Mouse (Mus musculus): ENCODE data around the gene Sfxn5. TPM values are rescaled to one million over a fixed set of nuclear protein-coding genes. Genes with fewer than 3 reads are reported as not detected.

Gene Sfxn5
- polyA plus RNA-seq, 1 experiment = 0.33 TPM

DNA sequence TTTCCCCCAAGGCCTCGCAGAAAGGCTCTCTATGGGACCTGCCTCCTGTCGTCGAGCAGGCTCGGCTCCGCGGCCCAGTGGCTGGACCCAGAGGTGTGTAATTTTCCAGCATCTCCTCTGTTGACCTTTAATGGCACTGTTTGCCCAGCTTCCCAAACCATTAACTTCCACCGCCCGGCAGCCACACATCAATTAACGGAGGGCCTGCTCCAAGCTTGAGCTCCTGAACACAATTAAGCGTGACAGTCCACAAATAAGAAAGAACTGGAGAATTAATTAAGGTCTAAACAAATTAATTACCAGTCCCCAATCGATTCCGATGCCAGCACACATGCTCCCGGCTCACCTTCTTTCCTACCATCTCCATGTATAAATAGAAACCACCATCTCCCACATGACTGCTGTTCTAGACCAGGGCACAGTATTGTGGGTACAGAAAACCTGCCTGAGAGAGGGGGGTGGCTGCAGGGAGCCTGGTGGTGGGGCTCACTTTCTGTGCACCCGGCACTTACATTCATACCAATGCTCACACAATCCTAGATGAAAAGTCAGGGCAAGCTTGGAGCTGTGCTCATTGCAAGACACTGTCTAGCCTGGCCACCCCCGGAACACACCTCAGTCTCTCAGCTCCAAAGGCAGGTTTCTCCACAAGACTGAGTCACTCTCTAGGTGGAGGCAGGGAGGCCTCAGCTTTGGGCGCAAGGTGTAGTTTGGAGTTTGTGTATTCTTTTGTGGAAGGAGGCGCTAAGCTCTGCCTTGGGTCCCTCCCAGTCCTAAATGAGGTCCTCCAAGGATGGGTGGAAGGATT, 80.8 kb downstream of the Sfxn5 start:
- no peak for TF ChIP-seq GATA1 (IDR thresholded peaks at IDR 0.05; ENCODE audit: low read length)

- no peak for TF ChIP-seq GATA1 (IDR thresholded peaks at IDR 0.05; ENCODE audit: low read length)
Observed at GRCm38 (mm10) chr6:85250811-85251241, 82.4 kb downstream of the Sfxn5 start.

GRCm38 (mm10) chr6:85249821-85250220, 83.4 kb downstream of the Sfxn5 start:
- TF ChIP-seq GATA1 (IDR thresholded peaks at IDR 0.05; ENCODE audit: low read length) = no peak

DNA sequence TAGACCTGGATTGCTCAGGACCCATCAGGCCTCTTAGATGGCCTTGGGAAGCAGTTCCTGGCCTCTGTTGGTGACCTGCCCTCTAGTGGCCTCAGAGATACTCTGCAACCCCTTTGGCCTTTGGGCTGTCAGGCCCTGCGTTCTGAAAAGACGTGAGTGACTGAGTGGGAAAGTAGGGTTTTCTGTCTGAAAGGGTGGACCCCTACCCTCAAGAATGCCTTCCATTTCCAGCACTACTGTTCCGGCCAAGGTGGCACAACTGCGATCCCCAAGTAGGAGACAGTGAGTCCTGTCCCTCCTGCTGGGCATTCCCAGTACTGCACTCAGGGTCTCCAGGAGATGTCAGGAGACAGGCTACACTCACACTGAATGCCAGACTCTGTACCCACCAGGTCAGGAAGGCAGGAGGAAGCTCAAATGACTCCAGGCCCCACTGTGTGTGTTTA, 94.2 kb downstream of the Sfxn5 start:
- no peak for TF ChIP-seq GATA1 (IDR thresholded peaks at IDR 0.05; ENCODE audit: low read length)

GRCm38 (mm10) chr6:85237595-85238337, 95.5 kb downstream of the Sfxn5 start:
- no peak for TF ChIP-seq GATA1 (IDR thresholded peaks at IDR 0.05; ENCODE audit: low read length)

DNA sequence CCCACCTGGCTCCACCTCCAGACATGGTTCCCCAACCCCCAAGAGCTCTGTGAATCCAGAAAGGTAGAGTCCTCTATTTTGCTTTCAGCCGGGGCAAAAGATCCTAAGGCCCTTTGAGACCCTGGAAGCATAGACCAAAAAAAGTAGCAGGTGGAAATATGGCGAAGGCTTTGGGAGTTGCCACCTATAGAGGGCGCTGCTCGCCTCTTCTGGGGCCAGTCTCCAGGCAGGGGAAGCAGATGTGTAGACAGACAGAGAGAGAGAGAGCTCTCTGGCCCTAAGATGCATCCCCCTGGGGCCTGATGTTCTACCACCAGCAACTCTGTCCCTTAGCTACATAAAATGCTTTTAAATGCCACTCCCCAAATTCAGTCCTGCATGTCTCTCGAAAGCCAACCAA, 96.2 kb downstream of the Sfxn5 start:
- TF ChIP-seq GATA1 (IDR thresholded peaks at IDR 0.05; ENCODE audit: low read length) = no peak

- no peak for TF ChIP-seq GATA1 (IDR thresholded peaks at IDR 0.05; ENCODE audit: low read length)
Observed at GRCm38 (mm10) chr6:85234796-85235195, 98.4 kb downstream of the Sfxn5 start.

DNA sequence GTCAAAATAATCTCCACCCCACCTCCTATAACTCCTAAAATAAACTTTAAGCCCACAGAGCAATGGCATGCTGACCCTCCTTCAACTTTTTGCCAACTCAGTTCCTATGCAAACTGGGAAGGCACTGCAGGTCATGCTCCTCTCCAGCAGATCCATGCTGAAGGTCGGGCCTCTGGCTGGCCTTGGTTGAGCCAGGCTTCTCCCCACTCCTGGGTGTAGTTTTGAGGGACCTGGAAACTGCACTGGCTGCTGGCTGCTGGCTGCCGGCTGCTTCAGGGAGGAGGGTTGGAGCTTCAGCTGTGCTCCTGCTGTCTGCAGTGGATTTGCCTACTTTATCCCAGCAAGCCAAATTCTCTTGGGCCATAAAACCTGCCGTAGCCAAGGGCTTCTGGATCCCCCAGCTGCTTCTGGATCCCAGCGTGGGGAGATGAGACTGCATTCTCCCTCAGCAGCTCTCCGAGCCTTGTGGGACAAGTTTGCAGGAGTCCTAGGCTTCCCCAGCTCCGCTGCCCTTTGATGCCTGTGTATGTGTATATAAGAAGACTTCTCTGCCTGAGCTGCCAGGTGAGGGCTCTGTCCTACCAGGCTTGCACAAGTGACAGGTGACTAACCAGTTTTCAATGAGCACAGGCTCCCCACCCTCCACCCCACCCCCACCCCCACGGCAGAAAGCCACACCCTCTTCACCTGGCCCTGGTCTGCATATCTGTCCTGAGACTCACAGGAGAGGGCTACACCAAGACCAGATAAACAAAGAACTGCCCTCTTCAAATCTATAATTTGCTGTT, 100.2 kb downstream of the Sfxn5 start:
- TF ChIP-seq GATA1 (IDR thresholded peaks at IDR 0.05; ENCODE audit: low read length) = no peak

- no peak for TF ChIP-seq GATA1 (IDR thresholded peaks at IDR 0.05; ENCODE audit: low read length)
Observed at GRCm38 (mm10) chr6:85232045-85232444, 101.2 kb downstream of the Sfxn5 start.

- no peak for TF ChIP-seq GATA1 (IDR thresholded peaks at IDR 0.05; ENCODE audit: low read length)
Observed at GRCm38 (mm10) chr6:85231469-85231868, 101.8 kb downstream of the Sfxn5 start.

DNA sequence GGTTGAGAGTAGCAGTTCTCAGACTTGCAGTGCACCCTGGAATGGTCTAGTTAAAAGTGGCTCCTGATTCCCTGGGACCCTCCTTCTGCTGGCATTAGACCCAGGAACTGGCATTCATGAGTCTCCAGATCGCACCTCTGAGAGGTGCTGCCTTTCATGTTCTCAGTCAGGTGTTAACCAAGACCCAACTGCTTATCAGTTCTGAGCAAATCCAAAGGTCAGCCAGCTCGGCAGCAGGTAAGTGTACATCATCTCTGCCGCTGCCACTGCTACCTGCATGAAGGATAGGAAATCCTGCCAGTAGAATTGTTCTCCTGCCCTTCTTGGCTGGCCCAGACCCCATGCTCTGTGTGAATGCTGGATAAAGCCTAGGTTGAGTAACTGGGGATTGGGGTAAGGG, 102.5 kb downstream of the Sfxn5 start:
- TF ChIP-seq GATA1 (IDR thresholded peaks at IDR 0.05; ENCODE audit: low read length) = no peak

- no peak for TF ChIP-seq GATA1 (IDR thresholded peaks at IDR 0.05; ENCODE audit: low read length)
Observed at GRCm38 (mm10) chr6:85227520-85227919, 105.7 kb downstream of the Sfxn5 start.

DNA sequence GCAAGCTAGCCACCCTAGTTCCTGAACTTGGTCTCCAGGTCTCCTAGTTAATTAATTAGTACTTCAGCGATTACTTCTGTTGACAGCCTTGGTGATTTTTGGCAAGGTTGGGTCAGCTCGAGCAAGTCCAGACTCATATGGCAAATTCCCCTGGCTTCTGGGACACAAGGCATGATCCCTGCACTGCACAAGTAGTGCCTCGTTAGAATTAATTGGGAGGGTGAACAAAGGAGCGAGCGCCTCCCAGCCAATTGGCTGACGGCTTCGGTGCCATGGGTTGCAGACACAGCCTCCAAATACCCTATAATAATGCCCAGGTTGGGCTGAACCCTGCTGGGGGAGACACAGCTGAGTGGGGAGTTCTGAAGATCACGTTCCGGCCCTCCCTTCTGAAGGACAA, 106.7 kb downstream of the Sfxn5 start:
- TF ChIP-seq GATA1 (IDR thresholded peaks at IDR 0.05; ENCODE audit: low read length) = no peak

DNA sequence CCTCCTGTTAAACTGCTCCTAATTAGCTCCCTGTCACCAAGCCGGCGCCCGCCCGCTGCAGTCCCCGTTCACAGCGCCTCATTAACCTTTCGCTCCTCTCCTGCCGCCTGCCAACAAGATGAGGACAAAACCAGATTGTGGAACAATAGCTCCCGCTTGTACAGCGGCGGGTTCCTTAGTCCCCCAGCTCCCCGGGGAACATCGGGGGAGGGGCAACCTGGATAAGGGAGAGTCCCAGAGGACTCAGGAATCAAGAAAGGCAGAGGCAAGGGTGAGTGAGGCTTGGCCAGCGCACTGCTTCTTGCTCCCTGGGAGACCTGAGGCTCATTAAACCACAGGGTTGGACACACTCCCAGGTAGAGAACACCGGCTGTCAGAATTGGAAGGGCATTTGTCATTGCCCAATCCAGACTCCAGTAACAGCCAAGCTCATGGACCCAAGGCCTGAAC, 108.8 kb downstream of the Sfxn5 start:
- no peak for TF ChIP-seq GATA1 (IDR thresholded peaks at IDR 0.05; ENCODE audit: low read length)

DNA sequence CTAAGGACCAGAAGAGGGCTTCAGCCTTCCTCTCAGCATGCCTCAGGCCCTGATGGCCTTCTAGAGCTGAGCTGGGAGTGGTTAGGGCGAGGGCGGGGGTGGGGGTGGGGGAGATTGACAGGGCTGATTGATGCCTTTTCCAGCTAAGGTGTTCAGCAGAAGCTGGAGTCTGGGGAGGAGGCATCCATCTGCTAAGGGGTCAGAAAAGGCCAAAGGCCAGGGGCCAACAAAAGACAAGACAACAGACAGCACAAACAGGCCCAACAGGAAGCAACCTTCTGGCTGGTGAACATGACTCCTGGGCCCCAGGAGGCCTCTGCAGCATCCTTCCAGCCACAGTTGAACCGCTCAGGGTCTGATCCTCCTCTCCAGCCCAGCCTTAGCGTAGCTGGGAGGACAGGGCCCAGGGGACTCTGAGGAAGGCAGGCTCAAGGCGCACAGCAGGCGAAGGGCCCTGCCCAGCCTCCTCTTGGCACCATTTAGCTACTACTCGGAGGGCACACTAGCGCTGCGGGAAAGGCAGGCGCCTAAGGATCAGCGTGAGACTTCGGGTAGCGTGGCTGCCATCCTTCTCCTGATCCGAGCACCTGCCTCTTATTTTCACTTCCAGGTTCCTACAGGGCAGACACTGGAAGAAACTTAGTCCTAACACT, 109.6 kb downstream of the Sfxn5 start:
- no peak for TF ChIP-seq GATA1 (IDR thresholded peaks at IDR 0.05; ENCODE audit: low read length)
